Mouse (Mus musculus) hindlimb bud, embryonic 11.5 days (tissue): Measurements from ENCODE around the gene App.

Source experiments
- DNase-seq: peaks from one replicate; pipeline ENCODE4 v3.0.0-alpha.2; 2012; ENCODE audit warnings: low read depth, low spot score; ENCODE audit errors: extremely low spot score

App gene

GRCm38 (mm10) chr16:85030810-85031209 lies 142.8 kb downstream of the App start:
- DNase-seq = no peak

GRCm38 (mm10) chr16:85028396-85028795 lies 145.2 kb downstream of the App start:
- no peak for DNase-seq

- DNase-seq = no peak
Observed at GRCm38 (mm10) chr16:85024706-85025105, 148.9 kb downstream of the App start.

GRCm38 (mm10) chr16:85023106-85023505 lies 150.5 kb downstream of the App start:
- no peak for DNase-seq

- DNase-seq = no peak
Observed at GRCm38 (mm10) chr16:85020696-85021323, 152.8 kb downstream of the App start.

- DNase-seq = no peak
Observed at GRCm38 (mm10) chr16:85019273-85019672, 154.3 kb downstream of the App start.

GRCm38 (mm10) chr16:85017845-85018244 lies 155.7 kb downstream of the App start:
- DNase-seq = no peak

- no peak for DNase-seq
Observed at GRCm38 (mm10) chr16:85012695-85013094, 160.9 kb downstream of the App start.

- no peak for DNase-seq
Observed at GRCm38 (mm10) chr16:85012172-85012571, 161.4 kb downstream of the App start.

GRCm38 (mm10) chr16:85010651-85011050 lies 162.9 kb downstream of the App start:
- DNase-seq = no peak

GRCm38 (mm10) chr16:85008866-85009645 lies 164.5 kb downstream of the App start:
- no peak for DNase-seq

GRCm38 (mm10) chr16:85001939-85002556 lies 171.5 kb downstream of the App start:
- DNase-seq = no peak

- DNase-seq = no peak
Observed at GRCm38 (mm10) chr16:85000304-85000703, 173.3 kb downstream of the App start.

- no peak for DNase-seq
Observed at GRCm38 (mm10) chr16:84997551-84997950, 176.0 kb downstream of the App start.

- no peak for DNase-seq
Observed at GRCm38 (mm10) chr16:84995441-84995867, 178.1 kb downstream of the App start.

GRCm38 (mm10) chr16:84992888-84993287 lies 180.7 kb downstream of the App start:
- DNase-seq = no peak

GRCm38 (mm10) chr16:84991011-84991410 lies 182.6 kb downstream of the App start:
- no peak for DNase-seq

GRCm38 (mm10) chr16:84989938-84990337 lies 183.6 kb downstream of the App start:
- no peak for DNase-seq

GRCm38 (mm10) chr16:84989476-84989875 lies 184.1 kb downstream of the App start:
- DNase-seq = no peak

- DNase-seq = no peak
Observed at GRCm38 (mm10) chr16:84987724-84988287, 185.8 kb downstream of the App start.

GRCm38 (mm10) chr16:84986016-84986631 lies 187.4 kb downstream of the App start:
- DNase-seq = no peak
